Mouse (Mus musculus): ENCODE data around the gene Arl5c.

- no peak for TF ChIP-seq CTCF (IDR thresholded peaks at IDR 0.05; ENCODE audit: low read depth, low read length)
- no peak for TF ChIP-seq EP300 (IDR thresholded peaks at IDR 0.05; ENCODE audit: insufficient read depth, low read depth, low read length)
- TF ChIP-seq POLR2A (IDR thresholded peaks at IDR 0.05; ENCODE audit: insufficient read depth, low read length) = no peak
These were observed 10.0 kb downstream of the Arl5c start, which contains the start of gene Plxdc1 for GRCm38 (mm10) chr11:97985727-97986677.

Data from ES-Bruce4 (cell line).